Mouse (Mus musculus) liver, embryonic 14.5 days (tissue): ENCODE measurements at regions not wholly inside any gene's neighbourhood (a gene's known extent, or its start where the extent isn't known, plus 50 kb on each side); places are given as distances from the start of the nearest gene placed in this dataset.

Experiments used
- CTCF ChIP-seq: IDR thresholded peaks from 2 replicates; pipeline ENCODE4 v1.5.1; 2016; ENCODE audit warnings: antibody characterized with exemption, low read depth, control low read depth
- EP300 ChIP-seq: IDR thresholded peaks from 2 replicates; pipeline ENCODE4 v1.6.1; 2016; ENCODE audit warnings: antibody characterized with exemption, low read depth

- no peak for TF ChIP-seq CTCF
- TF ChIP-seq EP300: no peak
Measured at GRCm38 (mm10) chr14:68338440-68338839, 955.7 kb downstream of the Synb start.
